Mouse (Mus musculus) megakaryocyte, adult 5-6 weeks (primary cell): ENCODE measurements around the gene Ndufa4l2. TPM values are rescaled to one million over a fixed set of nuclear protein-coding genes. Genes with fewer than 3 reads are reported as not detected.

Source experiments
- ATAC-seq: 2 replicates; pipeline ENCODE4 v1.8.0; 2016; ENCODE audit warnings: mild to moderate bottlenecking, inconsistent platforms; ENCODE audit not compliant: poor library complexity, severe bottlenecking
- total RNA-seq, 2 experiments: library from RNA; stranded (forward) in 1 of 2; stranded (reverse) in 1 of 2; fragments of 153-499, 151-499 nt in 1 of 2; fragments of 221-1000, 200-1000 nt in 1 of 2; gene quantifications; 2 replicates each; pipeline versions ENCODE4 v1.2.3 to v1.2.4; 2015 to 2017

Gene Ndufa4l2
- total RNA-seq, 2 experiments from 2014 or later = not detected

GRCm38 (mm10) chr10:127509051-127509836 is 5.5 kb upstream of the Ndufa4l2 start:
- peak; percentile 44 for ATAC-seq

GRCm38 (mm10) chr10:127509837-127510701 is 4.7 kb upstream of the Ndufa4l2 start:
- no peak for ATAC-seq

GRCm38 (mm10) chr10:127510895-127511617 is 3.7 kb upstream of the Ndufa4l2 start:
- ATAC-seq = no peak

GRCm38 (mm10) chr10:127511634-127512306 is 3.0 kb upstream of the Ndufa4l2 start:
- no peak for ATAC-seq

GRCm38 (mm10) chr10:127512307-127512666 is 2.5 kb upstream of the Ndufa4l2 start:
- no peak for ATAC-seq

GRCm38 (mm10) chr10:127512813-127513212 is 2.0 kb upstream of the Ndufa4l2 start:
- peak; percentile 82 for ATAC-seq

- ATAC-seq = no peak
These were observed 1.2 kb upstream of the Ndufa4l2 start for GRCm38 (mm10) chr10:127513501-127514091.

GRCm38 (mm10) chr10:127514111-127514698 is 562 bp upstream of the Ndufa4l2 start:
- no peak for ATAC-seq

- ATAC-seq = no peak
These were observed 660 bp downstream of the Ndufa4l2 start for GRCm38 (mm10) chr10:127515271-127515982.

GRCm38 (mm10) chr10:127515983-127516459 is 1.3 kb downstream of the Ndufa4l2 start:
- no peak for ATAC-seq

GRCm38 (mm10) chr10:127516576-127517260 is 2.0 kb downstream of the Ndufa4l2 start:
- no peak for ATAC-seq

GRCm38 (mm10) chr10:127517941-127518340 is 3.2 kb downstream of the Ndufa4l2 start:
- no peak for ATAC-seq

GRCm38 (mm10) chr10:127519041-127519701 is 4.4 kb downstream of the Ndufa4l2 start:
- ATAC-seq = no peak

- ATAC-seq = no peak
These were observed 5.3 kb downstream of the Ndufa4l2 start for GRCm38 (mm10) chr10:127519903-127520713.

GRCm38 (mm10) chr10:127520714-127521357 is 6.1 kb downstream of the Ndufa4l2 start:
- ATAC-seq = no peak

- ATAC-seq = peak; percentile 54
These were observed 6.9 kb downstream of the Ndufa4l2 start for GRCm38 (mm10) chr10:127521611-127522080.
